Mouse (Mus musculus) forelimb bud, embryonic 11.5 days (tissue): ENCODE results near the gene Sertad3.
"Not testable (repeated sequence)": the region's sequence is repeated elsewhere in the genome, so short reads cannot be mapped to it uniquely, and the experiment has no call there.

Experiments
- DNase-seq: peaks from one replicate; pipeline ENCODE4 v3.0.0-alpha.2; 2012; ENCODE audit warnings: low read depth, low spot score

The Sertad3 gene

GRCm38 (mm10) chr7:27493022-27493421, 19.5 kb downstream of the Sertad3 start:
- DNase-seq: no peak

DNA sequence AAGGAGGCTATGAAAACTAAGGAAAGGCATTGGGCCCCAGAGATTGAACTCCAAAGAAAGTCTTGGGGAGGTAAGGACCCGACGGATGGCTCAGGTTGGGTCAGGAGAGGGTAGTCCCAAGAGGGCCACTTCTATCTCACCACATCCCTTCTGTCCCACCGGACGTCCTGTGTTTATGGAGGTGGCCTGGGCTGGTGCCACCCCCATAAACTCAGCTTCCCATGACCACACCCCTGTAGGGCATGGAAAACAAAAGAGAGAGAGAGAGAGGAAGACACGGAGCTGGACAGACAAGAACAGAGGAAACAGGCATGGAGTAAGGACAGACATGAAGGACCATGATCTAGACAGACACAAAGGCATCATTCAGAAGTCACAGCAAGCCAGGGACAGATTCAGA, 19.9 kb downstream of the Sertad3 start:
- DNase-seq: no peak

DNA sequence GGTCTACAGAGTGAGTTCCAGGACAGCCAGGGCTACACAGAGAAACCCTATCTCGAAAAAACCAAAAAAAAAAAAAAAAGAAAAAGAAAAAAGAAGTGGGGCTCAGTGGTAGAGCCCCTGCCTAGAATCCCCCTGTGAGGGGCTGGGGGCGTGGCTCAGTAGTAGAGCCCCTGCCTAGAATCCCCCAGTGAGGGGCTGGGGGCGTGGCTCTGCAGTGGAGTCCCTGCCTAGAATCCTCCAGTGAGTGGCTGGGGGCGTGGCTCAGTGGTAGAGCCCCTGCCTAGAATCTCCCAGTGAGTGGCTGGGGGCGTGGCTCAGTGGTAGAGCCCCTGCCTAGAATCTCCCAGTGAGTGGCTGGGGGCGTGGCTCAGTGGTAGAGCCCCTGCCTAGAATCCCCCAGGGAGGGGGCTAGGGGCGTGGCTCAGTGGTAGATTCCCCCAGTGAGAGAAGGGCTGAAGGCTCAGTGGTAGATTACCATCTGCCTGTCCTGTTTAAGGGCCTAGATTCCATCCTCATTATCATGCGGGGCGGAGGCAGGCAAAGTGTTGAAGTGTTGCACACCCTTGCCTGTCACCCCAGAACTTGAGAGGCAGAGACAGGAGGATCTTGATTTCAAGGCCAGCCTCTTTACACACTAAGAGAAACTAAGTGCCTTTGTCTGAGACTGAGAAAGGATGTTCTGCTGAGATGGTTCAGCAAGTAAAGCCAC, 21.2 kb downstream of the Sertad3 start:
- DNase-seq: not testable (repeated sequence)

DNA sequence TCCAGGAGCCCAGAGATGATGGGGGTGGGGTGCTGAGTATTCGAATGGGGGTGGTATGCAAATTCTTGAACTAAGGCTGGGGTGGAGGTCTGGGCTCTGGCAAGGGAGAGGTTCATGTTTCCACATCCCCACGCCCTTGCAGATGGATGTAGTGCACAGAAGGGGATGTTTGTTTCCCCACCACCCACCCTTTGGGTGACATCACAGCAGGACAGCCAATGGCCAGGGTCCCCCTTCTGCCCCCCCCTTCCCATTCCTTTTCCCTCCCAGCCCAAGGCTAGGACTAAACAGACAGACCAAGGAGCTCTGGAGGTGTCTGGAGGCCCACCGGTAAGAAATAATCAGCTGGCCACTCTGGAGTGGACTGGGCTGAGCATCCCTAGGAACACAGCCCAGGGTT, 25.5 kb downstream of the Sertad3 start, which contains the start of gene Prx:
TSS of gene Prx (plus strand) at position 289 of the 400 bp plus-strand sequence.
- DNase-seq: no peak

- no peak for DNase-seq
These were observed 28.1 kb downstream of the Sertad3 start for GRCm38 (mm10) chr7:27501620-27502019.

DNA sequence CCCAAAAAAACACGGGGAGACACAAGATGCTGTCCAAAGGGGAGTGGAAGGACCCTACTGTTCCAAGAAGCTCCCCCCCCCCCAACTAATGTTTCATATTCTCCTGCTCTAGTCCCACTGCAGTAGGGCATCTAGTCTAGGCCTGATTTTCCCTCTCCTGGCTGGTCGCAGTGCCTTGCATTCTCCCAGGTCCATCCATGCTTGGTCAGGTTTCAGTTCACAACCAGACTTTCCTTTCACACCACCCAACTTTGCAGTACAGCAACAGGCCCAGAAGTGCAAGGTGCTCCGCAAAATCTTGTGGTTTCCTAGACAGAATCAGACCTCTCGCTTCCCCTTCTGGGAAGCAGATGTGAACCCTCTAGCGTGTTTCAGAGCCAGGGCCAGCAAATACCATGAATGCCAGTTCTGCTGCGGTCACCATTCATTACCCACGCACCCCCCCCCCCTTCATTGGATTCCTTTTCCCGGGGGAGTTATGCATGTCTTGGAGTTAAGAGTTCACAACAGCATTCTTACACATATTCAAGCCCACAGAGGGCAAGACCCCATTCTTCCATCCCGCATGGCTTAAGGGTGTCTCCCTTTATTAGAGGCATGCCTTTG, 33.3 kb downstream of the Sertad3 start:
- no peak for DNase-seq

DNA sequence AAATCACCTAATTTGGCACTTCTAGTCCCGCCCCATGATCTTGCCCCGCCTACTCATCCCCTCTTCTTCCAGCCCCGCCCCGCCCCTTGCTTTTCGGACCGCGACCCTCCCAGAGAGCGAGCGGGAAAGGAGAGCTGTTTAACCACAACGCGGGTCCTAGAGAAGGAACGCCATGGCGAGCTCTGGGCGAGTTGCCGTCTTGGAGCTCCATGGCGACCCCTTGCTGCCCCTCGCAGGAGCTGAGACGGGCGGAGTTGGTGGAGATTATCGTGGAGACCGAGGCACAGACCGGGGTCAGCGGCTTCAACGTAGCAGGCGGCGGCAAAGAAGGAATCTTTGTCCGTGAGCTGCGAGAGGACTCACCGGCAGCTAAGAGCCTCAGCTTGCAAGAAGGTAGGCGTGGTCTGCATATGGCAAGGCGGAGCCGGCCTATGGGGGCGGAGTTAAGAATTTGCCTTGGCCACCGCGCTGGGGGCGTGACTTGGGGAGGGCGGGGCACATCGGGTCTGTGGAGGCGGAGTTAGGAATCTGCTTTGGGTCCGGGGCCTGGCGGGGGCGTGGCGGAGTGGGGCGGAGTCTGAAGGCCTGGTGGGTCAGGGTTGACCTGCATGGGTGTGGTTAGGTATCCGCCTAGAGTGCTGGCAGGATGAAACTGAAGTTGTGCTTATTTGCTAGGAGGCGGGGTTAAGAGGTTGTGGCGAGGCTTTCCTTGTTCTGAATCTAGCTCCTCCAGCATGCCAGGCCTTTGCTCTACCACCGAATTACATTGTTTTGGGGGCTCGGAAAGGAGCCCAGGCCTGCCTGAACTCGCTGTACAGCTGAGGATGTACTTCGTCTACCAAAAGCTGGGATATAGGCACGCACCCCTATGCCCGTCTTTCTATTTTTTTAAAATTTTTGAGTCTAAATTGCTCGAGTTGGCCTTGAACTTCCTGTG, 34.4 kb downstream of the Sertad3 start:
- DNase-seq: peak; percentile 98

GRCm38 (mm10) chr7:27508648-27509005, 35.1 kb downstream of the Sertad3 start:
- DNase-seq: peak; percentile 54

DNA sequence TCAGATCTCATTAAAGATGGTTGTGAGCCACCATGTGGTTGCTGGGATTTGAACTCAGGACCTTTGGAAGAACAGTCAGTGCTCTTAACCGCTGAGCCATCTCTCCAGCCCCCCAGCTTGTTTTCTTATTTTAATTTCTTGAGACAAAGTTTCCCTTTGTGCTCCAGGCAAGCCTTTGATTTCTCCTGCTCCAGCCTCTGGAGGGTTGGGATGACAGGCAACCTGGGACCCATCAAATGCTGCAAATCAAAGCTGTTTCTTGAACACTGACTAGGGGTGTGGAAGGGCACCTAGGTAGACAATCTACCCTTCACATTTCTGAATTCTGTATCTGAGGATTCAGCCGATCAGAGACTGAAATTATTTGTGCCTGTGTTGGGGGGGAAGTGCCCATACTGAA, 37.2 kb downstream of the Sertad3 start:
- no peak for DNase-seq

DNA sequence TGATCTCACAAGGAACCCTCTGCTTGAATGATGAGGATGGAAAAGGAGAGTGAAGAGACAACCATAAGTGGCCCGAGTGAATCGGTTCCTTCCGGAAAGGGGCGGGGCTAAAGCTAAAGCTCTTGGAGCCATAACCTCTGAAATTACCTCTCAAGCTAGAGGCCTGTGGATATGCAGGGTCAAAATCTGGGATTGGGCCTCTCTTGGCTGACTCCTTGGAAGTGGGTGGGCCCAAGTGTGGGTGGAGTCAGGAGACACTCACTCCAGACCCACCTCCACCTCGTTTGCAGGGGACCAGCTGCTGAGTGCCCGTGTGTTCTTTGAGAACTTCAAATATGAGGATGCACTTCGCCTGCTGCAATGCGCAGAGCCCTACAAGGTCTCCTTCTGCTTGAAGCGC, 41.4 kb downstream of the Sertad3 start:
- no peak for DNase-seq

DNA sequence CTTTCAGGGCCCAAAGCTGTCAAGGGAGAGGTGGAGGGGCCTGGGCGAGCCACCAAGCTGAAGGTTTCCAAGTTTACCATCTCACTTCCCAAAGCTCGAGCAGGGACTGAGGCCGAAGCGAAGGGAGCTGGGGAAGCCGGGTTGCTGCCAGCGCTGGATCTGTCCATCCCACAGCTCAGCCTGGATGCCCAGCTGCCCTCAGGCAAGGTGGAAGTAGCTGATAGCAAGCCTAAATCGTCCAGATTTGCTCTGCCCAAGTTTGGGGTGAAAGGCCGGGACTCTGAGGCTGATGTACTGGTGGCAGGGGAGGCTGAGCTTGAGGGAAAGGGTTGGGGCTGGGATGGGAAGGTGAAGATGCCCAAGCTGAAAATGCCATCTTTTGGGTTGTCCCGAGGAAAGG, 44.7 kb downstream of the Sertad3 start:
- no peak for DNase-seq

DNA sequence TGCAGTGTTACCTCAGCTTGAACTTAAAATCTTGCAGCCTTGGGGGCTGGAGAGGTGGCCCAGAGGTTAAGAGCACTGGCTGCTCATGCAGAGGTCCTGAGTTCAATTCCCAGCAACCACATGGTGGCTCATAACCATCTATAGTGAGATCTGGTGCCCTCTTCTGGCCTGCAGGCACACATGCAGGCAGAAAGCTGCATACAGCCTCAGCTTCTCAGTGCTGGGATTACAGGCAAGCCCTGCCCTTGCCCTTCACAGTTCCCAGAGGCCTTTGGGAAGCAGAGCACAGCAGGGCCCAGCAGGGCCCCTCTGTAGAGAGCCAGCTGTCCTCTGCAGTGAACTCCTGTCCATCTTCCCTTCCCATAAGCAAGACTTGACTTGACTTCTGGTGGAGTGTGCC, 46.5 kb downstream of the Sertad3 start:
- DNase-seq: no peak

- DNase-seq: no peak
These were observed 47.0 kb downstream of the Sertad3 start for GRCm38 (mm10) chr7:27520599-27520998.

DNA sequence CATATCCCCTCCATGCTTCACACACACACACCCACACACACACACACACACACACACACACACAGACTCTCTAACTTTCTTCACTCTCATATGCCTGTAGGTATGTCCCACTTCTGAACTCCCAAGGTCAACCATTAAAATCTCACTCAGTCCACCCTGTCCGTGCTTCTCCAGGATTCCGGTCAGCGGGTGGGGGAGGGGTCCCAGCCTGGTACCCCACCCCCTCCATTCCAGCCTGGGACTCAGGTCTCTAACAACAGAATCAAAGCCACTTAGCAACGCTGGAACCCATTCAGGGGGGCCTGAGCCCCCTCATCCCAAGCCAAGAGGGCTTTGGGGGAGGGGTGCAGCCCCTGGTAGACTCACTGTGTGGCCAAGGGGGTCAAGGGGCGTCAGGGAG, 49.4 kb downstream of the Sertad3 start, which contains the start of gene Hipk4:
TSS of gene Hipk4 (plus strand) at position 301 of the 400 bp plus-strand sequence.
- no peak for DNase-seq

- DNase-seq: no peak
These were observed 50.2 kb downstream of the Sertad3 start for GRCm38 (mm10) chr7:27523805-27524204.

GRCm38 (mm10) chr7:27526039-27526827, 52.7 kb downstream of the Sertad3 start:
- DNase-seq: peak; percentile 85
